Mouse (Mus musculus): ENCODE results near the gene Fam171a1. TPM values are rescaled to one million over a fixed set of nuclear protein-coding genes. Genes with fewer than 3 reads are reported as not detected.
A peak's percentile ranks its signal among the peaks of the same experiment; 100 is the strongest.

Fam171a1 gene
- polyA plus RNA-seq, 2 experiments, result 1.7 to 2.4 TPM

- Histone ChIP-seq H3K27ac (no peak overlapping the region), H3K4me2 (ENCODE audit: low read depth) (no peak overlapping the region), H3K4me3 (ENCODE audit: insufficient read depth in 1 of 2, low read depth in 2 of 2, low read length in 2 of 2) (no peak overlapping the region), H3K36me3 (replicated peaks; ENCODE audit: control insufficient read depth, insufficient read depth, low read depth) (no peaks in the 10 kb centered on the region), H3K27me3 (ENCODE audit: control insufficient read depth, insufficient read depth, low read length) (no peaks in the 10 kb centered on the region), H3K4me1 (replicated peaks; ENCODE audit: control insufficient read depth in 2 of 2, insufficient read depth in 2 of 2, low read length in 1 of 2) (no peaks in the 10 kb centered on the region), H3K9me3 (ENCODE audit: control insufficient read depth, low read length) (no peaks in the 10 kb centered on the region), H3K9ac (replicated peaks) (no peak overlapping the region)
- 72% methylated on average over 4 of the region's 4 CpGs for WGBS (ENCODE audit: insufficient replicate concordance)
- DNase-seq (ENCODE audit: low read depth in 3 of 3, low spot score in 3 of 3) (no peak), ATAC-seq (ENCODE audit: insufficient read depth) (no peak)
- TF ChIP-seq CTCF (IDR thresholded peaks at IDR 0.05; ENCODE audit: low read depth), result peak; percentile 28; the same call in 1 of the 2 replicates
- no peak for TF ChIP-seq EP300 (IDR thresholded peaks at IDR 0.05; ENCODE audit: low read depth)
Observed at GRCm38 (mm10) chr2:3228475-3228874, 114.5 kb downstream of the Fam171a1 start.

DNA sequence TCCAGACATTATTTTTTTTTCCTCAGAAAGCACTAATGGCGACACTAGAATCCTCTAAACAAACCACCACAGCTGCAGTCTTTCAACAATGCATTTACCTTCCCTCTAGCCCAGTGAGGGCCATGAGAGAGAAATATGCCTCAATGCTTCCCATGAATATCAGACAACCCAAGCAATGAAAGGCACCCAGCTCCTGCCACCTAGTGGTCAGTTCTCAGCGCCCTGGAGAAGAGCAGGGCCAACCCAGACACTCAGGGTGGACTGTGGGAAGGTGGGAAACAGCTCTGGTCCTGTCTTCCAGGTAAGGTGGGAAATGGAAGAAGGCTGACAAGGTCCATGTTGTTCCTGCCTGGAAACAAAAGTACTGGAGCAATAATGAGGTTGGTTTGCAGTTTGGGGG, 115.0 kb downstream of the Fam171a1 start:
- Histone ChIP-seq H3K9ac (replicated peaks) (no peak overlapping the region), H3K4me2 (ENCODE audit: low read depth) (no peak overlapping the region), H3K27me3 (ENCODE audit: control insufficient read depth, insufficient read depth, low read length) (no peaks in the 10 kb centered on the region), H3K9me3 (ENCODE audit: control insufficient read depth, low read length) (no peaks in the 10 kb centered on the region), H3K4me1 (replicated peaks; ENCODE audit: control insufficient read depth in 2 of 2, insufficient read depth in 2 of 2, low read length in 1 of 2) (no peaks in the 10 kb centered on the region), H3K27ac (no peak overlapping the region), H3K4me3 (ENCODE audit: insufficient read depth in 1 of 2, low read depth in 2 of 2, low read length in 2 of 2) (no peak overlapping the region), H3K36me3 (replicated peaks; ENCODE audit: control insufficient read depth, insufficient read depth, low read depth) (no peaks in the 10 kb centered on the region)
- DNase-seq (ENCODE audit: low read depth in 3 of 3, low spot score in 3 of 3) (peak in 2 of 3 experiments; percentile 3 to 4), ATAC-seq (ENCODE audit: insufficient read depth) (no peak)
- no peak for TF ChIP-seq EP300 (IDR thresholded peaks at IDR 0.05; ENCODE audit: low read depth)
- peak; percentile 85 for TF ChIP-seq CTCF (IDR thresholded peaks at IDR 0.05; ENCODE audit: low read depth)
- WGBS (ENCODE audit: insufficient replicate concordance), result 4% methylated on average over 2 of the region's 2 CpGs

- ATAC-seq (ENCODE audit: insufficient read depth), result no peak
- no peaks in the 10 kb centered on the region for H3K36me3 ChIP-seq (replicated peaks; ENCODE audit: control insufficient read depth, insufficient read depth, low read depth)
- H3K9ac ChIP-seq (replicated peaks), result no peak overlapping the region
- H3K4me3 ChIP-seq (ENCODE audit: insufficient read depth in 1 of 2, low read depth in 2 of 2, low read length in 2 of 2), result no peak overlapping the region
- no peak for TF ChIP-seq EP300 (IDR thresholded peaks at IDR 0.05; ENCODE audit: low read depth)
- TF ChIP-seq CTCF (IDR thresholded peaks at IDR 0.05; ENCODE audit: low read depth), result no peak
- H3K4me2 ChIP-seq (ENCODE audit: low read depth), result no peak overlapping the region
- WGBS (ENCODE audit: insufficient replicate concordance), result 48% methylated on average over 5 of the region's 5 CpGs
- H3K9me3 ChIP-seq (ENCODE audit: control insufficient read depth, low read length), result no peaks in the 10 kb centered on the region
- H3K4me1 ChIP-seq (replicated peaks; ENCODE audit: control insufficient read depth in 2 of 2, insufficient read depth in 2 of 2, low read length in 1 of 2), result no peaks in the 10 kb centered on the region
- no peaks in the 10 kb centered on the region for H3K27me3 ChIP-seq (ENCODE audit: control insufficient read depth, insufficient read depth, low read length)
- H3K27ac ChIP-seq, result no peak overlapping the region
- no peak for DNase-seq (ENCODE audit: low read depth in 3 of 3, low spot score in 3 of 3)
Observed at GRCm38 (mm10) chr2:3239255-3239654, 125.2 kb downstream of the Fam171a1 start.

DNA sequence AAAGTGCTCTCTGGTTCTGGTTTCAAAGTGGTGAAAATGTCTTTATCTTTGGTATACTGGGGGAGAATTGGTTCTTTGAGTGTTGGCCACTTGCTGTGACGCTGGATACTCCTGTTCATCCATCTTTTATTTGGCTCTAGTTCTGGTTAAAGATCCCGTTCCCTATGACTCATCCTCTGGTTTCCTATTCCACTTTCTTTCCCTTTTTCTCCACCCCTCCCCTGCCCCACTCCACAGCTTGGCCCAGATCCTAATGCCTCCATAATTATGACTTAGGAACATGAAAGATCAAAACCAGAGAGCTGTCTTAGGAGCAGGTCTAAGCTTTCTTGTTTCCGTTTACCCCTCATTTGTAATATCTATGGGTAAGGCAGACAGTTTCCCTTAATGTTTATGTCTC, 130.2 kb downstream of the Fam171a1 start:
- no peaks in the 10 kb centered on the region for H3K27me3 ChIP-seq (ENCODE audit: control insufficient read depth, insufficient read depth, low read length)
- H3K9ac ChIP-seq (replicated peaks), result no peak overlapping the region
- no peak overlapping the region for H3K4me2 ChIP-seq (ENCODE audit: low read depth)
- H3K27ac ChIP-seq, result no peak overlapping the region
- no peak overlapping the region for H3K4me3 ChIP-seq (ENCODE audit: insufficient read depth in 1 of 2, low read depth in 2 of 2, low read length in 2 of 2)
- ATAC-seq (ENCODE audit: insufficient read depth), result no peak
- H3K9me3 ChIP-seq (ENCODE audit: control insufficient read depth, low read length), result no peaks in the 10 kb centered on the region
- no peaks in the 10 kb centered on the region for H3K36me3 ChIP-seq (replicated peaks; ENCODE audit: control insufficient read depth, insufficient read depth, low read depth)
- WGBS (ENCODE audit: insufficient replicate concordance), result 40% methylated on average over 3 of the region's 3 CpGs
- TF ChIP-seq EP300 (IDR thresholded peaks at IDR 0.05; ENCODE audit: low read depth), result no peak
- TF ChIP-seq CTCF (IDR thresholded peaks at IDR 0.05; ENCODE audit: low read depth), result no peak
- H3K4me1 ChIP-seq (replicated peaks; ENCODE audit: control insufficient read depth in 2 of 2, insufficient read depth in 2 of 2, low read length in 1 of 2), result no peaks in the 10 kb centered on the region
- DNase-seq (ENCODE audit: low read depth in 3 of 3, low spot score in 3 of 3), result no peak

DNA sequence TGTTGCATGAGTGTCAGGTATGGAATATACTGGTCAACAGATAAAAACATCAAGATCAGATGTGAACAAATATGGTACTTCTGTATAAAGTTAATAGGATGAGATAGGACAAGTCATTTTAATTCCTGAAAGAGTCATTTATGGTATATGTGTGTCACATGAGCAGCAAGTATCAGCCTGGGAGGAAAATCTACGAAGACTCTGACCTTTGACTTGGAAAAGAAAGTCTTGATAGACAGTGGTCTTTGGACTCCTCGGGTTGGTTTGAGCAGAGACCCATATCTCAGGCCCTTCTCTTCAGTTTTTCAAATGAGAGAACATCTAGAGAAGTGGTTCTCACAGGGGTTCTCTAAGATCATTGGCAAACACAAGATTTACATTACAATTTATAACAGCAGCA, 137.3 kb downstream of the Fam171a1 start:
- TF ChIP-seq EP300 (IDR thresholded peaks at IDR 0.05; ENCODE audit: low read depth) (no peak), CTCF (IDR thresholded peaks at IDR 0.05; ENCODE audit: low read depth) (no peak)
- DNase-seq (ENCODE audit: low read depth in 3 of 3, low spot score in 3 of 3) (no peak), ATAC-seq (ENCODE audit: insufficient read depth) (no peak)
- Histone ChIP-seq H3K36me3 (replicated peaks; ENCODE audit: control insufficient read depth, insufficient read depth, low read depth) (no peaks in the 10 kb centered on the region), H3K9me3 (ENCODE audit: control insufficient read depth, low read length) (no peaks in the 10 kb centered on the region), H3K27ac (no peak overlapping the region), H3K4me3 (ENCODE audit: insufficient read depth in 1 of 2, low read depth in 2 of 2, low read length in 2 of 2) (no peak overlapping the region), H3K27me3 (ENCODE audit: control insufficient read depth, insufficient read depth, low read length) (no peaks in the 10 kb centered on the region), H3K4me1 (replicated peaks; ENCODE audit: control insufficient read depth in 2 of 2, insufficient read depth in 2 of 2, low read length in 1 of 2) (no peaks in the 10 kb centered on the region), H3K9ac (replicated peaks) (no peak overlapping the region), H3K4me2 (ENCODE audit: low read depth) (no peak overlapping the region)
- 60% methylated on average over 2 of the region's 2 CpGs for WGBS (ENCODE audit: insufficient replicate concordance)

Measured in liver, embryonic 14.5 days (tissue).